Mouse (Mus musculus) limb, embryonic 11.5 days (tissue): ENCODE results near the gene Samd8. TPM values are rescaled to one million over a fixed set of nuclear protein-coding genes. Genes with fewer than 3 reads are reported as not detected.

ENCODE experiments used
- ATAC-seq: fragments of 200-750 bp; cut with Nextera tagmentation; 2 replicates; pipeline ENCODE4 v1.8.0; 2017; ENCODE audit warnings: low read depth; ENCODE audit not compliant: insufficient number of reproducible peaks, low FRiP score, low TSS enrichment
- DNase-seq: peaks from one replicate; pipeline ENCODE4 v3.0.0-alpha.2; 2015; ENCODE audit warnings: low spot score
- H3K27ac ChIP-seq: fragments of 300-500 bp; sonication (generic); replicated peaks from 2 replicates; pipeline ENCODE4 v1.5.1; 2014; ENCODE audit warnings: low read depth, mild to moderate bottlenecking, low read length
- H3K27me3 ChIP-seq: fragments of 300-500 bp; sonication (generic); 2 replicates; pipeline ENCODE4 v1.6.1; 2014; ENCODE audit warnings: mild to moderate bottlenecking, low read length, mixed read lengths; ENCODE audit not compliant: control insufficient read depth, insufficient read depth
- H3K36me3 ChIP-seq: fragments of 300-500 bp; sonication (generic); 2 replicates; pipeline ENCODE4 v1.6.1; 2014; ENCODE audit warnings: mild to moderate bottlenecking, low read length, moderate library complexity, mixed read lengths; ENCODE audit not compliant: control insufficient read depth, insufficient read depth
- H3K4me1 ChIP-seq: fragments of 300-500 bp; sonication (generic); 2 replicates; pipeline ENCODE4 v1.6.1; 2014; ENCODE audit warnings: low read length, mixed read lengths; ENCODE audit not compliant: control insufficient read depth, insufficient read depth
- H3K4me2 ChIP-seq: fragments of 300-500 bp; sonication (generic); 2 replicates; pipeline ENCODE4 v1.6.1; 2014; ENCODE audit warnings: low read depth, mild to moderate bottlenecking, moderate library complexity; ENCODE audit not compliant: severe bottlenecking
- H3K4me3 ChIP-seq: fragments of 300-500 bp; sonication (generic); 2 replicates; pipeline ENCODE4 v1.5.1; 2014; ENCODE audit warnings: low read depth, low read length
- H3K9ac ChIP-seq: fragments of 300-500 bp; sonication (generic); 2 replicates; pipeline ENCODE4 v1.6.1; 2014; ENCODE audit warnings: mild to moderate bottlenecking, low read length
- H3K9me3 ChIP-seq: fragments of 300-500 bp; sonication (generic); 2 replicates; pipeline ENCODE4 v1.6.1; 2016; ENCODE audit warnings: low read length; ENCODE audit not compliant: control insufficient read depth
- WGBS: fragments of 180-500 bp; shearing (Covaris S2); extraction: QIAGEN DNeasy Blood & Tissue Kit; methylation state at CpG from one replicate; pipeline ENCODE4 v1.1.7; 2014; 5-methylcytosine and 5-hydroxymethylcytosine counted together
- polyA plus RNA-seq: library from polyadenylated mRNA; unstranded; fragments of >200 nt; fragmentation: Nextera tagmentation; extraction: Ambion mirVana; gene quantifications from 2 replicates; pipeline ENCODE4 v1.2.1, GENCODE M21; 2014

Samd8 gene
- polyA plus RNA-seq, 1 experiment from 2014 or later = 11.4 TPM

DNA sequence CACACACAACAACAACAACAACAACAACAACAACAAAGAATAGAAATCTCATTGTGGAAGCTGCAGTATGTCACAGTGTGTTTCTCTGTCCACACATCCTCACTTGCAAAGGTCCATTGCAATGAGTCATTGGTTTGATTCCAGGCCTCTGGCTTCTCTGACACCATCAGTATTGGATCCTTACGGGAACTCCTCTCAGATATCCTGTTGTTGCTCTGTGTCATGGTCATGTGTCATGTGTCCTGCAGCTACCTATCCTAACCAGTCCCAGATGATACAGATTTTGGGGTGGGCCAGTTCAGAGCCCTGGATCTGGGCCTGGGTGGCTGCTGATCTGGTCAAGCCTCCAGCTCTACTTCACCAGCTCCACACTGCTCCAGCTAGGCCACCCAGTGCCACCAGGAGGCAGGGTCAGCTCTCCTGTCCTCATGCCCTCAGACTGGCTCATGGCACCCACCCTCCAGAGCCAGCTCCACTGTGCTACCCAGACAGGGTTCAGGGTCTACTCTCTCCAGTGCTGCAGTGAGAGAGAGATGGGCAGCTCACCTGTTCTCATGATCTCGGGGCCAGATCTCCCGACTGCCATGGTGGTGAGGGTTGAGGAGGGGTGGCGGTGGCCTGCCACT, 70.7 kb downstream of the Samd8 start:
- Histone ChIP-seq H3K9ac (no peak overlapping the region), H3K36me3 (no peaks in the 10 kb centered on the region), H3K9me3 (no peaks in the 10 kb centered on the region), H3K4me3 (no peak overlapping the region), H3K4me2 (no peak overlapping the region), H3K27me3 (no peaks in the 10 kb centered on the region), H3K27ac (no peak overlapping the region), H3K4me1 (no peaks in the 10 kb centered on the region)
- WGBS = 90% methylated on average over 4 of the region's 4 CpGs
- DNase-seq (no peak), ATAC-seq (no peak)

DNA sequence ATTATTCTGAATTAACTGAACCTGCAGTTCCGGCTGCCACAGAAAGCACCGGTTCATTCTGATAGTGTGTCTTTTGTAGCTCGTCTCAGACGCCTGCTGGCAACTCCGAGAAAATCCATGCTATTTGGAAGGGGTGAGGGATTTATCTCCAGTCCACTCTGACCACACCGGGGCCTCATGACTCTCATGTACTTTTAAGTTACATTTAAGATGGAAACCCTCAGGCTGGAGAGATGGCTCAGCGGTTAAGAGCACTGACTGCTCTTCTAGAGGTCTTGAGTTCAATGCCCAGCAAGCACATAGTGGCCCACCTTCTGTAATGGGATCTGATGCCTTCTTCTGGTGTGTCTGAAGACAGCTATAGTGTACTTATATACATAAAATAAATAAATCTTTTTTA, 72.0 kb downstream of the Samd8 start:
- DNase-seq = no peak

DNA sequence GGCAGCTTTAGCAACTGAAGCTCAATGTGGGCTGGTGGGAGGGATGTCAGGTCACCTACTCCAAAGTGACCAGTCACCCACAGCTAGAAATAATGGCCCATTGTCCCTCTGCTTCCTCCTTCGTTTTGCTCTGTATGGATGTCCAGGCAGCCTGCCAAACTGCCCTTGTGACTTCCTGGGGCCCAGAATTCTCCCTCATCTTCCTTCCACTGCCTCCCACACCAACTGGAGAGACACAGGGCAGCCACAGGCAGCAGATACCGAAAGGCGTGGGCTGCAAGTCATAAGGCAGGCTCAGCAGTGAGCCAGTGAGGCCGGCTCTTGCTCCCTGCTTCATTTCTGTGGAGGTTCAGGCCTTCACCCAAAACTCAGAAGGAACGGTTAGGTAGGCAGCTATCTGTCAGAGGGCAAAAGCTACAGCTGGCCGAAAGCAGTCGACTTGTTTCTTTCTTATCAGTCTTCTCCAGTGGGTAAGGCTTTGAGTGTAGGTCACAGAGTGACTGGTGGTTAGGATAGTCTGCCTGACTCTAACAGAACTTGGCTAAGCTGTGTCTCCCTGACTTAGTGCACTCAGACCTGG, 72.6 kb downstream of the Samd8 start:
- no peak for DNase-seq
- H3K27ac ChIP-seq = peak overlapping the region; percentile 52; the same call in 1 of the 2 replicates

More for the DNA sequence above, 72.0 kb downstream of the Samd8 start:
- WGBS = 80% methylated on average over 7 of the region's 7 CpGs
- H3K36me3 ChIP-seq = no peaks in the 10 kb centered on the region
- H3K4me2 ChIP-seq = no peak overlapping the region
- H3K4me3 ChIP-seq = no peak overlapping the region
- no peaks in the 10 kb centered on the region for H3K27me3 ChIP-seq
- no peak overlapping the region for H3K27ac ChIP-seq
- ATAC-seq = no peak
- H3K4me1 ChIP-seq = no peaks in the 10 kb centered on the region
- H3K9ac ChIP-seq = no peak overlapping the region
- no peaks in the 10 kb centered on the region for H3K9me3 ChIP-seq

DNA sequence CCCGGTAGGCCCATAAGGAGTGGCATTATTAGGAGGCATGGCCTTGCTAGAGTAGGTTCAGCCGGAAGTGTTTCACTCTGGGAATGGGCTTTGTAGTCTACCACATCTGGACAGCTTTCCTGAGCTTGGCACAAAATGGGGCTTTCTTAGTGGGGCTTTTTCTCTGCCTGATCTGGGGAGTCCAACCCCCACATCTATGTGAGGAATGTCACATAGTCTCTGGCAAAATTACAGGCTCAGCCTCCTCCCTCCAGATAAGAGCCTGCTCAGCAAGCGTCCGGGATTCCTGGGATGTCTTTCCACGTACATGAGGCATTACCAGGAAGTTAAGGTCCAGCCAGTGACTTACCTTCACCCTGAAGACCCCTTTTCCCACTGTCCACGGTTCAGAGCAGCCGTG, 73.6 kb downstream of the Samd8 start:
- Histone ChIP-seq H3K9ac (no peak overlapping the region), H3K4me3 (no peak overlapping the region), H3K4me2 (no peak overlapping the region), H3K27me3 (no peaks in the 10 kb centered on the region), H3K4me1 (no peaks in the 10 kb centered on the region), H3K9me3 (no peaks in the 10 kb centered on the region), H3K36me3 (no peaks in the 10 kb centered on the region), H3K27ac (no peak overlapping the region)
- no peak for ATAC-seq
- DNase-seq = no peak
- WGBS = 76% methylated on average over 7 of the region's 7 CpGs

More for the DNA sequence above, 72.6 kb downstream of the Samd8 start:
- WGBS = 85% methylated on average over 7 of the region's 7 CpGs
- ATAC-seq = no peak
- Histone ChIP-seq H3K27me3 (no peaks in the 10 kb centered on the region), H3K4me1 (no peaks in the 10 kb centered on the region), H3K9ac (no peak overlapping the region), H3K4me2 (no peak overlapping the region), H3K4me3 (no peak overlapping the region), H3K36me3 (no peaks in the 10 kb centered on the region), H3K9me3 (no peaks in the 10 kb centered on the region)

DNA sequence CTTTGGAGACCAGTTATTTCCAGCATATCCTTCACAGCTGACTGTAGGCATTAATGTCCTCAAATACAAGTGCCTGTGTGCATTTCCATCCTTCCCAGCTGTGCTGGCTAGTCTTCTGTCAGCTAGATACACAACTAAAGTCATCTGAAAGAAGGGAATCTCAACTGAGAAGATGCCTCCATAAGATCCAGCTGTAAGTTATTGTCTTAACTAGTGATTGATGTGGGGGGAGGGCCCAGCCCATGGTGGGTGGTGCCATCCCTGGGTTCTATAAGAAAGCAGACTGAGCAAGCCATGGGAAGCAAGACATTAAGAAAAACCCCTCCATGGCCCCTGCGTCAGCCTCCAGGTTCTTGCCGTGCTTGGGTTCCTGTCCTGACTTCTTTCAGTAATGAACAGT, 74.6 kb downstream of the Samd8 start, which contains the start of gene Vdac2:
Gene Vdac2 (plus strand): TSS at position 301 of the 400 bp plus-strand sequence.
- ATAC-seq (no peak), DNase-seq (no peak)
- no peaks in the 10 kb centered on the region for H3K27me3 ChIP-seq
- H3K27ac ChIP-seq = no peak within 1 kb of the TSS
- H3K9ac ChIP-seq = no peak within 1 kb of the TSS
- H3K9me3 ChIP-seq = no peaks in the 10 kb centered on the region
- no peaks in the 10 kb centered on the region for H3K4me1 ChIP-seq
- no peak within 1 kb of the TSS for H3K4me2 ChIP-seq
- H3K36me3 ChIP-seq = no peaks in the 10 kb centered on the region
- WGBS = 82% methylated on average over 2 of the region's 2 CpGs
- no peak within 1 kb of the TSS for H3K4me3 ChIP-seq

DNA sequence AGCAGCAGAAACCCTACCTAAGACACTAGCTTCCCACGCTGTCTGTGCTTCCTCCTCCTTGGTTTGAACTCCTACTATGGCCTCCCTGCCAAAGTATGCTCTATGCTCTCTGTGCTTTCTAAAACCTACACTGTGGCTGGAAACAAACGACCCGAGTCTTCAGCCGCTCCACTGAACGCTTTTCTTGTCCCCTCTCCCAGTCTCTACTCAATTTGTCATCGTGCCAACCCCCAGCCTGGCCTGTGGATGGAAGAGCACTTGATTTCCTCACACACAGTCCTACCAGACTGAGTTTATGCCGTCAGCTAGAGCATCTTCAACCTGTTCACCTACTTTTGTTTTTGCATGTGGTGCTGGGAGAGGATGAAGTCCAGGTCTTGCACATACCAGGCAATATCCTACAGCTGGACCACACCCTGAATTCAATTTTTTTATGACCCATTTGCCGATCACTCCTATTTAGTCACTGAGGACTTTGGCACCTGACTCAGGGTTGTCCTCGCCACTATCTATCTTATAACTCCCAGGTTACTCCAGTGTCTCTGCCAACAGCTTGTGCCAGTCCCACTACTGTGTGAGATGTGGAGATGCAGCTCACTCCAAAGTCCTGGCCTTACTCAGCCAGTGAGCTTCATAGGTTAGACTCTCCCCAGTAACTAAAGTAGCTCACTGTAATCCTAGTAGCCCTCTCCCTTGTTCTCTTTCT, 75.6 kb downstream of the Samd8 start:
- no peaks in the 10 kb centered on the region for H3K27me3 ChIP-seq
- no peak overlapping the region for H3K27ac ChIP-seq
- WGBS = 86% methylated on average over 9 of the region's 9 CpGs
- H3K4me2 ChIP-seq = no peak overlapping the region
- no peaks in the 10 kb centered on the region for H3K9me3 ChIP-seq
- no peaks in the 10 kb centered on the region for H3K36me3 ChIP-seq
- no peaks in the 10 kb centered on the region for H3K4me1 ChIP-seq
- no peak overlapping the region for H3K4me3 ChIP-seq
- ATAC-seq (no peak), DNase-seq (no peak)
- H3K9ac ChIP-seq = no peak overlapping the region

DNA sequence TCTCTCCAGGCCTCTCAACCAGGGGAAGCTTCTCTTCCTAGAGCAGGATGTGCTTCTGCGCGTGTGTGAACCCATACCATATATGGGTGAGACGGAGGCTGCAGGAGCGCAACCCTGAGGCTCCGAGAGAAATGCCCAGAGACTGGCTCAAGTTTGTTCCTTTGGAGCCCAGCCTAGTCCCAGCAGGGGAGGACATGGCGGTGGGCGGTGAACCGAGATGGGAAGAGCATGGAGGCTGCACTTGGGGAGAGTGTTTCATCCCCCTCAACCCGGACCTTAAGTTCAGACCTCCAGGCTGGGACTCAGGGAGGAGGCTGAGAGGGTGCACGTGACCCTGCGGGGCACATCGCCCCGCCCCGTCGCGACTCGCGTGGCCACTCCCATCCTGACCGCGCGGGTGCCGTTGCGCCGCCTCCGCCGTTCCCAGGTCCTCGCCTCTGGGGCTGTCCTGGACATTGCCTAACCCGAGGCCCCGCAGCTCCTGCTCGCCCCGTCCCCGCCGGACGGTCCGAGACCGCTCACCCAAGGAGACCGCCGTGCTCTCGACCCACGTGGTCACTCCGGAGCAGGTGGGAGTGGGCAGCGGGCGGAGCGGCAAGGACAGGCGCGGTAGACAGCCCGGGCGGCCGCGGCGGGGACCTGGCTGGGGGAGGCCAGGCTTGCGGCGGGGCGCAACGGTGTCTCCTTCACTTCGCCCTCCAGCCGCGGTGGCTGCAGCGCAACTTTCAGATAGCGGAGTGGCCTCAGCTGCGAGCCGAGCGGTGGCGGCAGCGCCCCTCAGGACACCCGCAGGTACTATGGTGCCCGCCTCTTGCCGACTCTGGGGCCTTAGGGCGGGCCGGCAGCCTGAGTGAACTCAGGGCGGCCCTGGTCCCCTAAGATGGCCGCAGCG, 80.8 kb downstream of the Samd8 start:
- under 1% methylated on average over 73 of the region's 73 CpGs for WGBS
- peak overlapping the region; percentile 67 for H3K4me2 ChIP-seq
- H3K9ac ChIP-seq = peak overlapping the region; percentile 96
- no peaks in the 10 kb centered on the region for H3K9me3 ChIP-seq
- peak; percentile 97 for DNase-seq
- H3K27me3 ChIP-seq = no peaks in the 10 kb centered on the region
- ATAC-seq = peak; percentile 99
- H3K36me3 ChIP-seq = peaks cover 4% of the 10 kb centered on the region; the same call in 1 of the 2 replicates
- peak overlapping the region; percentile 90 for H3K27ac ChIP-seq
- H3K4me1 ChIP-seq = no peaks in the 10 kb centered on the region
- H3K4me3 ChIP-seq = peak overlapping the region; percentile 78

DNA sequence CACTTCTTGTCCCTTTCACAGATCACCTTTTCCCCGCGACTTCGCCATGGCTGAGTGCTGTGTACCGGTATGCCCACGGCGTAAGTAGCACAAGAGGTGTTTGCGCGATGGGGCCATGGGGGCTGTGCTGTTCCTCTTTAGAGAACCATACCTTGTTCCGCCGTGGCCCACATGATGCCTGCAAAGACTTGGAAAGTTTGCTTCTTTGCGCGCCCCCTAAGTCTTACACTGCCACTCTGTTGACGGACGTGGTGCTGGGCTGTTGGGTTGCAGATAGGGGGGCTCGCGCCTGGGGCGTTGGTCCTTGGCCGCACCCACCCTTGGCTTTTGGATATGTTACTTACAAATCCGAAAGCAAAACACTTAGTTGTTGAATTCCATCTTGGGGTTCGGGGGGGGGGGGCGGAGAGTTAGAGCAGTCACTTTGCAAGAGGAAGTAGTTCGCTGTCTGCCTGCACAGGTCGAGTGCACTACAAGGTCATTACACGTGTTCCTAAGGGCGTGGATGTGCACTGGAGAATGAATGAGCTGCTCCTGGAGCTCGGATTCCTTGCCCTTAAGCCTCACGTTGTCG, 81.6 kb downstream of the Samd8 start:
- no peak for DNase-seq
- H3K27me3 ChIP-seq = no peaks in the 10 kb centered on the region
- no peak for ATAC-seq
- peak overlapping the region; percentile 67 for H3K4me2 ChIP-seq
- H3K36me3 ChIP-seq = peaks cover 4% of the 10 kb centered on the region; the same call in 1 of the 2 replicates
- H3K27ac ChIP-seq = peak overlapping the region; percentile 90
- peak overlapping the region; percentile 78 for H3K4me3 ChIP-seq
- H3K9me3 ChIP-seq = no peaks in the 10 kb centered on the region
- H3K4me1 ChIP-seq = no peaks in the 10 kb centered on the region
- H3K9ac ChIP-seq = peak overlapping the region; percentile 96
- under 1% methylated on average over 28 of the region's 28 CpGs for WGBS
